Mouse (Mus musculus) neural tube, postnatal 0 days (tissue): Measurements from ENCODE around the gene Olfr1375. TPM values are rescaled to one million over a fixed set of nuclear protein-coding genes. Genes with fewer than 3 reads are reported as not detected.

Source experiments
- polyA plus RNA-seq: library from polyadenylated mRNA; unstranded; fragments of >200 nt; fragmentation: Nextera tagmentation; extraction: Ambion mirVana; gene quantifications from 2 replicates; pipeline ENCODE4 v1.2.1, GENCODE M21; 2015

Olfr1375 gene
- not detected in 2 replicates for polyA plus RNA-seq

GRCm38 (mm10) chr11:51047809-51048208 is at the start of gene Olfr1375:
Gene Olfr1375, plus strand, starts transcription at chr11:51048109.

GRCm38 (mm10) chr11:51003296-51003695 is 44.6 kb upstream of the Olfr1375 start, which contains the start of gene Olfr51:
Gene Olfr51, plus strand, starts transcription at chr11:51003596.

GRCm38 (mm10) chr11:51013936-51014335 is 34.0 kb upstream of the Olfr1375 start, which contains the start of gene Olfr54:
Gene Olfr54, plus strand, starts transcription at chr11:51014236.

GRCm38 (mm10) chr11:51059151-51059571 is 11.3 kb downstream of the Olfr1375 start, which contains the start of gene Zfp354a:
Gene Zfp354a, plus strand, starts transcription at chr11:51059257.

Other genes with a start within 250 kb of the Olfr1375 start
- gene Zfp354c, start 220.4 kb upstream of the Olfr1375 start, polyA plus RNA-seq, result 27.4 and 34.4 TPM in 2 replicates
- 0.98 and 1.3 TPM in 2 replicates for gene Zfp879, start 206.6 kb upstream of the Olfr1375 start, polyA plus RNA-seq
- not detected in 2 replicates for gene Grm6, start 197.4 kb upstream of the Olfr1375 start, polyA plus RNA-seq
- 7.0 and 9.1 TPM in 2 replicates for gene Zfp454, start 160.5 kb upstream of the Olfr1375 start, polyA plus RNA-seq
- 23.1 and 25.9 TPM in 2 replicates for gene Zfp2, start 131.9 kb upstream of the Olfr1375 start, polyA plus RNA-seq
- 3.9 and 4.2 TPM in 2 replicates for gene Zfp354b, start 116.5 kb upstream of the Olfr1375 start, polyA plus RNA-seq
- gene 4933414I15Rik, start 104.3 kb upstream of the Olfr1375 start, polyA plus RNA-seq, result not detected in 2 replicates
- not detected in 2 replicates for gene Prop1, start 94.3 kb upstream of the Olfr1375 start, polyA plus RNA-seq
- not detected in 2 replicates for gene Olfr1378, start 81.6 kb upstream of the Olfr1375 start, polyA plus RNA-seq
- not detected in 2 replicates for gene Olfr1377, start 66.1 kb upstream of the Olfr1375 start, polyA plus RNA-seq
- not detected in 2 replicates for gene Olfr51, start 44.5 kb upstream of the Olfr1375 start, polyA plus RNA-seq
- gene Olfr54, start 33.9 kb upstream of the Olfr1375 start, polyA plus RNA-seq, result not detected in 2 replicates
- 8.6 and 11.6 TPM in 2 replicates for gene Zfp354a, start 11.1 kb downstream of the Olfr1375 start, polyA plus RNA-seq
- gene Gm12569, start 172.4 kb downstream of the Olfr1375 start, polyA plus RNA-seq, result not detected in 2 replicates
- 75.8 and 80.1 TPM in 2 replicates for gene Clk4, start 213.6 kb downstream of the Olfr1375 start, polyA plus RNA-seq
- gene BC049762, start 214.9 kb downstream of the Olfr1375 start, polyA plus RNA-seq, result 0.32 and 0.35 TPM in 2 replicates
- gene Col23a1, start 241.8 kb downstream of the Olfr1375 start, polyA plus RNA-seq, result 16.5 and 17.1 TPM in 2 replicates